Mouse (Mus musculus) limb, embryonic 15.5 days (tissue): ENCODE measurements around the gene Mrap. TPM values are rescaled to one million over a fixed set of nuclear protein-coding genes. Genes with fewer than 3 reads are reported as not detected.
A peak's percentile ranks its signal among the peaks of the same experiment; 100 is the strongest.

Experiments used
- ATAC-seq: fragments of 200-750 bp; cut with Nextera tagmentation; 2 replicates; pipeline ENCODE4 v1.8.0; 2017; ENCODE audit warnings: low read depth, moderate TSS enrichment; ENCODE audit not compliant: insufficient number of reproducible peaks, low FRiP score, low TSS enrichment
- H3K27ac ChIP-seq: fragments of 300-500 bp; sonication (generic); 2 replicates; pipeline ENCODE4 v1.5.1; 2015; ENCODE audit warnings: moderate library complexity, mild to moderate bottlenecking, inconsistent platforms
- H3K27me3 ChIP-seq: fragments of 300-500 bp; sonication (generic); 2 replicates; pipeline ENCODE4 v1.6.1; 2015; ENCODE audit warnings: inconsistent platforms
- H3K36me3 ChIP-seq: fragments of 300-500 bp; sonication (generic); 2 replicates; pipeline ENCODE4 v1.6.1; 2015; ENCODE audit warnings: inconsistent platforms
- H3K4me1 ChIP-seq: fragments of 300-500 bp; sonication (generic); 2 replicates; pipeline ENCODE4 v1.6.1; 2015; ENCODE audit warnings: inconsistent platforms
- H3K4me2 ChIP-seq: fragments of 300-500 bp; sonication (generic); 2 replicates; pipeline ENCODE4 v1.6.1; 2015; ENCODE audit warnings: mild to moderate bottlenecking, inconsistent platforms
- H3K4me3 ChIP-seq: fragments of 300-500 bp; sonication (generic); 2 replicates; pipeline ENCODE4 v1.5.1; 2015; ENCODE audit warnings: mild to moderate bottlenecking, inconsistent platforms
- H3K9ac ChIP-seq: fragments of 300-500 bp; sonication (generic); 2 replicates; pipeline ENCODE4 v1.6.1; 2015; ENCODE audit warnings: inconsistent platforms
- H3K9me3 ChIP-seq: fragments of 300-500 bp; sonication (generic); 2 replicates; pipeline ENCODE4 v1.6.1; 2016; ENCODE audit warnings: inconsistent platforms
- WGBS: fragments of 180-500 bp; shearing (Covaris S2); methylation state at CpG from one replicate; pipeline ENCODE4 v1.1.7; 2015; 5-methylcytosine and 5-hydroxymethylcytosine counted together
- polyA plus RNA-seq: library from polyadenylated mRNA; unstranded; fragments of >200 nt; fragmentation: Nextera tagmentation; extraction: Ambion mirVana; gene quantifications from 2 replicates; pipeline ENCODE4 v1.2.1, GENCODE M21; 2015

Gene Mrap
- polyA plus RNA-seq, result 0.31 and 0.84 TPM in 2 replicates

DNA sequence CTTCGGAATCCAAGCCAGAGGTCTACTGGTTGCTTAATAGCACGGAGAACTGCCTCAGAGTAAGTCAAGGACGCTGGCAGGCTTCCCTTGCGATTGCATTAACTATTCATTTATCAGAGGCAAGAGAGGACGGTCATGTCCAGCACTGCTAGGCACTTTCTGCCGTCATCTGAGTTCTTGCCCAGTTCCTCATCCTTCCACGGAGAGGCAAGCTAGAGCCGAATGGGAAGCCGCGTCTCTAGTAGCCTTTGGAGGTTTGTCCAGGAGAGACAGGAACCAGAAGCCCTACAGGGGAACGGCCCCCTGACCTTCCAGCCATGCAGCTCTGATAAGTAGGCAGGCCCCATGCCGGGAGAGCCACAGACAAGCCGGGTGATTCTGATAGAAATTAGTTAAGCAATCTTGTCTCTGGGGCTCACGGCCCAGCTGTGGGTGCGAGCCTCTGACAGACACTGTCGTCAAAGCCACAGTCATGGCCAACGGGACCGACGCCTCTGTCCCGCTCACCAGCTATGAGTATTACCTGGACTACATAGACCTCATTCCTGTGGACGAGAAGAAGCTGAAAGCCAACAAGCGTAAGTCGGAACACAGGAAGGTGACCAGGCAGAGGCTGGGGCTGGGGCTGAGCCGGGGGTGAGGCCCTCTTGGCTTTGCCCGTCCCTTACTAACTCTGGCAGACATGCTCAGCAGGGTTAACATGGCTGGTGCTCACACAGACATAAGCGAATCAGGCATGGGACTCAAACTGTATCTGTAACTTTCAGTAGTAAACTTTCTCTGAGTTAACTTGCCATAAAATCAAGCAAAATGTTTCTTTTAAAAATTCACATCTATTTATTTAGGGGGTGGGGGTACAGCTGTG is at the start of gene Mrap:
Gene Mrap, plus strand, starts transcription at position 116 of the 865 bp plus-strand sequence.
- no peak within 1 kb of the TSS for H3K9ac ChIP-seq
- no peaks in the 10 kb centered on the region for H3K4me1 ChIP-seq
- WGBS, result 82% methylated on average over 26 of the region's 26 CpGs
- ATAC-seq, result no peak
- no peak within 1 kb of the TSS for H3K4me3 ChIP-seq
- no peaks in the 10 kb centered on the region for H3K9me3 ChIP-seq
- no peaks in the 10 kb centered on the region for H3K36me3 ChIP-seq
- no peaks in the 10 kb centered on the region for H3K27me3 ChIP-seq
- H3K27ac ChIP-seq, result no peak within 1 kb of the TSS
- H3K4me2 ChIP-seq, result no peak within 1 kb of the TSS

DNA sequence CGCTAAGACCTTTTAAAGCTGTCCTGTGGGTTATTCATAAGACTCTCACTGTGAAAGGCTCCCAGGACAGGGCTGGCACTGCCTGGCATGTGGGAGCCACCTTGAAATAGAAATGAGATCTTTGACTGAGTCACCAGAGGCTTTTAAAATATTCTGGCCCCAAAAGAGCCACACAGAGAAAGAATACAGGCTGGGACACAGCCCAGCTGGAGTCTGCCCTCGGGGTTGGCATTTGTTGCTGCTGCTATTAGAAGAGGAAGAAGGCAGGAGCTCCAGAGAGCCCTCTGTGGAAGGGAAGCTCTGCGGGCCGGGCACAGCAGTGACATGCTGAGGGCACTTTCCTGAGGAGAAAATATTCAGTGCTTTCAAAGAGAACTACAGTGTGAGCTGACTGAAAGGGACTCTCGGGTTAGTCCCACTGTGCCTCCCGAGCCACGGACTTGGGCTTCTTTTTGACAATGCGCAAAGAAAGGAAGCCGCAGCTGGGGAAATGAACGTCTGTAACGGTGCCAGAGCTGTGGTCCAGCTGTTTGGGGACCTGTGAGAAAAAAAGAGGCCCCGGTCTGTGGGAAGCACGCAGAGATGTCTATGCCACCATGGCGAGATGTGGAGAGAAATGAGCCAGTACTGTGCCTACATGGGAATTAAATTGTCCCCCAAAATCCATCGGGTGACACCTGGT is 45.2 kb upstream of the Mrap start:
- Histone ChIP-seq H3K27ac (no peak overlapping the region), H3K4me2 (no peak overlapping the region), H3K27me3 (no peaks in the 10 kb centered on the region), H3K4me1 (no peaks in the 10 kb centered on the region), H3K9me3 (no peaks in the 10 kb centered on the region), H3K4me3 (no peak overlapping the region), H3K9ac (no peak overlapping the region), H3K36me3 (no peaks in the 10 kb centered on the region)
- 70% methylated on average over 15 of the region's 15 CpGs for WGBS
- ATAC-seq, result no peak

DNA sequence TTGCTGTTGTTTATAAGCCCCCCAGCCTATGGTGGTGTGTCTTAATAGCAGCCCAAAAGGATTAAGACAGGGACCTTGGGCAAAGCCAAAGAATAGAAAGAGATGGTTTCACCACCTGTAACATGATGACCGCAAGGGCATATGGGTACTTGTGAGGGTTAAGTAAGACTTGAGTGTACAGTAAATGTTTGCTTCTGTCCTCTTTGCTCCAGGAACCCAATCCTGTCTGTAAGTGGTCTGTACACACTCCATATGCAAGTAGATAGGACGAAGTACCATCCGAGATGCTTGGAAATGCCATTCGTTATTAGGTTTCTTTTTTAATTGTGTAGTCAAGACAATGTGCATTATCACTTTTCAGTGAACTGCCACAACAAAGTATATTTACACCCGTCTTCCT is 44.4 kb upstream of the Mrap start:
- Histone ChIP-seq H3K27me3 (no peaks in the 10 kb centered on the region), H3K4me2 (no peak overlapping the region), H3K9me3 (no peaks in the 10 kb centered on the region), H3K9ac (no peak overlapping the region), H3K4me1 (no peaks in the 10 kb centered on the region), H3K36me3 (no peaks in the 10 kb centered on the region), H3K27ac (no peak overlapping the region), H3K4me3 (no peak overlapping the region)
- 92% methylated on average over 5 of the region's 5 CpGs for WGBS
- ATAC-seq, result no peak

DNA sequence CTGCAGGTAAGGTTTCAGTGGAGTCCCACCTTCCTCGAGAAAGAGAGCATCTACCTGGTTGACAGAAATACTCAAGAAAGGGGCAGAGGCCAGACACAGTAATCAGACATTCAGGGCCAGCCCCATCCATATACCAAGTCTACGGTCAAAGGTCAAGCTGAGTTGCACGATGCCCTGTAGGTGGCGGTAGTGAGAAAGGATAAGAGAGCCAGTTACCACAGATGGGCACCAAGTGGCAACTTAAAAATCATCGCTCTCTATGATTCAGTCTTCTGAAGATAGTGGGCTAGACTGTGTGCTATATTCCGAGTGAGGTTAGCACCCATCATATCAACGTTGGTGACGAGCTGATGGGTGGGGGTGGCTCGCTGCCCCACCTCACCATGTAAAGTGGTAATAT is 43.3 kb upstream of the Mrap start:
- H3K27ac ChIP-seq, result no peak overlapping the region
- ATAC-seq, result no peak
- 68% methylated on average over 9 of the region's 9 CpGs for WGBS
- no peaks in the 10 kb centered on the region for H3K9me3 ChIP-seq
- no peaks in the 10 kb centered on the region for H3K36me3 ChIP-seq
- no peak overlapping the region for H3K4me2 ChIP-seq
- H3K27me3 ChIP-seq, result no peaks in the 10 kb centered on the region
- H3K9ac ChIP-seq, result no peak overlapping the region
- H3K4me1 ChIP-seq, result no peaks in the 10 kb centered on the region
- H3K4me3 ChIP-seq, result no peak overlapping the region

DNA sequence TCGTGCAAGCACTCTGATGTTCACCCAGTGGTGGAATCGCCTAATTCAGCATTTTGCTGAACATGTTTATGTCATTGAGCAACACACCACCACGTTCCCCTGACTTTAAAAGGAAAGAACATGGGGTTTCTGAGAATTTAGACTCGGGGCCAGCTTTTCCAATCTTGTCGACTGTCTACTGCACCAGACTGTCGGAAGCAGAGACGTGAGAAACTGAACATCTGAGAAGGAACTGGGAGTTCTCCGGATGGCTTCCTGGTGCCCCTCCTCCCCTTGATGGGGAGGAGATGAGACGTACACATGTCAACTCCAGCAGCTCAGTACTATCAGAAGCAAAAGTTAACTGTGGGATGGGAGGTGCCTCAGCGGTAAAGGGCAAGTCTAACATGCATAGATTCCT is 42.9 kb upstream of the Mrap start:
- WGBS, result 71% methylated on average over 10 of the region's 10 CpGs
- Histone ChIP-seq H3K4me2 (no peak overlapping the region), H3K9me3 (no peaks in the 10 kb centered on the region), H3K27ac (no peak overlapping the region), H3K36me3 (no peaks in the 10 kb centered on the region), H3K9ac (no peak overlapping the region), H3K27me3 (no peaks in the 10 kb centered on the region), H3K4me1 (no peaks in the 10 kb centered on the region), H3K4me3 (no peak overlapping the region)
- ATAC-seq, result no peak

DNA sequence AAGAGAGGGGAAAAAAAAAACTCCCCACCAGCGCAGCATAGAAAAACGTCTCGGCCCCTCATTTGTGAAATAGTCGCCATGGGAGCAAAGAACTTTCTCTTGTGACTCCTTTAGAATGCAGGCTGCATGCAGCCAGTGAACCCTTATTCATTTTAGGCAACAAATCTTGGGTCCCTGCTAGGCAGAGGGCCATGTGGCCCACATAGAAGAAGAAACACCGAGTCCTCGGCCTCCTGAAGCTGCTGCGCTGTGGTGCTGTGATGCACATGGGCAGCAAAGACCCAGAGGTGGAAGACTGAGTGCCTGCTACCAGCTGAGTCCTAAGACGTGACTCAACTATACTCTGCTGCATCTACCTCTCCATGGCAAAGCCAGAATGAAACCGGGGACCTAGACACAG is 41.7 kb upstream of the Mrap start:
- Histone ChIP-seq H3K27ac (no peak overlapping the region), H3K4me1 (no peaks in the 10 kb centered on the region), H3K4me2 (no peak overlapping the region), H3K4me3 (no peak overlapping the region), H3K9me3 (no peaks in the 10 kb centered on the region), H3K9ac (no peak overlapping the region), H3K36me3 (no peaks in the 10 kb centered on the region), H3K27me3 (no peaks in the 10 kb centered on the region)
- WGBS, result 84% methylated on average over 9 of the region's 9 CpGs
- ATAC-seq, result no peak

DNA sequence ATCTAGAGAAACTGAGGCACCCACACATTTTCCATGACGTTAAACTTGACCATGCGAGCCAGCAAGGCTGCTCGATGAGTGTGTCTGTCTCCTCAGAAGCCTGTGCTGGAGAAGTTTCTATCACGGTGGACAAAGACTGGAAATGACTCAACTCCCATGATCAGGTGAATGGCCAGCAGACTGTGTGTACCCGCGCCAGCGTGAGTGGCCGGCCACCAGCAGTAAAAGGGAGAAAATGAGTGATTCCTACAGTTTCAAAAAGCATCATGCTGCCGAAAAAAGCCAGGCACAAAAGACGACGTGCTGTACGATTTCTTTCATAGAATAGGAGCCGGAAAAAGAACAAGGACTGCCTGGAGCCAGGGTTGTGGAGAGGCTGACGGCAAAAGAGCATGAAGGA is 38.6 kb upstream of the Mrap start:
- 72% methylated on average over 14 of the region's 14 CpGs for WGBS

DNA sequence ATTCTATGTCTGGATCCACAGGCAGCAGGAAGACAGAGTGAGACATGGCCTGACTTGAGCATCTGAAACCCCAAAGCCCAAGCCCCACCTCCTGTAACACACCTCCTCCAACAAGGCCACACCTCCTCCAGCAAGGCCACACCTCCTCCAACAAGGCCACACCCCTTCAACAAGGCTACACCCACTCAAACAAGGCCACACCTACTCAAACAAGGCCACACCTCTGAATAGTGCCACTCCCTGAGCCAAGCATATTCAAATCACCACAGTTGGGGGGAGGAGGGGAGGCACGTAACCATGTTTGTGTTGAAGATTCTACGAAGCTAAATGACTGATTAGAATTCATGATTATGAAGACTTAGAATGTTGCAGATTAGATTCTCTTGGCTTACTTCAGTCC is 36.5 kb upstream of the Mrap start:
- WGBS, result 92% methylated on average over 2 of the region's 2 CpGs
- no peaks in the 10 kb centered on the region for H3K27me3 ChIP-seq
- no peak overlapping the region for H3K4me2 ChIP-seq

More for the DNA sequence above, 38.6 kb upstream of the Mrap start:
- no peaks in the 10 kb centered on the region for H3K4me1 ChIP-seq
- no peak overlapping the region for H3K4me2 ChIP-seq
- no peak for ATAC-seq
- H3K4me3 ChIP-seq, result no peak overlapping the region
- no peaks in the 10 kb centered on the region for H3K36me3 ChIP-seq
- H3K9me3 ChIP-seq, result no peaks in the 10 kb centered on the region
- no peaks in the 10 kb centered on the region for H3K27me3 ChIP-seq
- no peak overlapping the region for H3K27ac ChIP-seq
- no peak overlapping the region for H3K9ac ChIP-seq

DNA sequence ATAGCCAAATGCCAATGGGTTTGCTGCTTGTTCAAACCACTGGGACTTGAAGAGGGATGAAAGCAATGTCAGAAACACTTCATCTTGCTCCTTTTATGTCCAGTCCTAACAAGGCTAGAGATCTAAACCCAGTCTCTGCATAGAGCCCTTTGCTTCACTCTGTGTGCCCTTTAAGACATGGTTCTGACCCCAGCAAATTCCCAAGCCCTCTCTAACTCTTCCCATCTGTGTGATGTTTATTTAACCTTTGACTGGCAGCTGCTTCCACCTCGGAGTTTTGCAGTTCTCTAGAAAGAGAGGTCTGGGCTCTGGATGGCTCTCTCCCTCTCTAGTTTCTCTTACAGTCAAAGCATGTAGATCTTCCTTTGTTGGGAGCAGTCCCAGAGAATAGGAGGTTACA is 34.4 kb upstream of the Mrap start:
- 2% methylated on average over 1 of the region's 1 CpGs for WGBS
- no peaks in the 10 kb centered on the region for H3K4me1 ChIP-seq
- H3K27ac ChIP-seq, result no peak overlapping the region
- no peak for ATAC-seq
- no peak overlapping the region for H3K4me3 ChIP-seq
- no peaks in the 10 kb centered on the region for H3K36me3 ChIP-seq
- no peaks in the 10 kb centered on the region for H3K9me3 ChIP-seq
- no peak overlapping the region for H3K9ac ChIP-seq
- H3K4me2 ChIP-seq, result no peak overlapping the region
- H3K27me3 ChIP-seq, result no peaks in the 10 kb centered on the region

More for the DNA sequence above, 36.5 kb upstream of the Mrap start:
- Histone ChIP-seq H3K9me3 (no peaks in the 10 kb centered on the region), H3K36me3 (no peaks in the 10 kb centered on the region), H3K4me3 (no peak overlapping the region), H3K4me1 (no peaks in the 10 kb centered on the region), H3K9ac (no peak overlapping the region), H3K27ac (no peak overlapping the region)
- ATAC-seq, result no peak

DNA sequence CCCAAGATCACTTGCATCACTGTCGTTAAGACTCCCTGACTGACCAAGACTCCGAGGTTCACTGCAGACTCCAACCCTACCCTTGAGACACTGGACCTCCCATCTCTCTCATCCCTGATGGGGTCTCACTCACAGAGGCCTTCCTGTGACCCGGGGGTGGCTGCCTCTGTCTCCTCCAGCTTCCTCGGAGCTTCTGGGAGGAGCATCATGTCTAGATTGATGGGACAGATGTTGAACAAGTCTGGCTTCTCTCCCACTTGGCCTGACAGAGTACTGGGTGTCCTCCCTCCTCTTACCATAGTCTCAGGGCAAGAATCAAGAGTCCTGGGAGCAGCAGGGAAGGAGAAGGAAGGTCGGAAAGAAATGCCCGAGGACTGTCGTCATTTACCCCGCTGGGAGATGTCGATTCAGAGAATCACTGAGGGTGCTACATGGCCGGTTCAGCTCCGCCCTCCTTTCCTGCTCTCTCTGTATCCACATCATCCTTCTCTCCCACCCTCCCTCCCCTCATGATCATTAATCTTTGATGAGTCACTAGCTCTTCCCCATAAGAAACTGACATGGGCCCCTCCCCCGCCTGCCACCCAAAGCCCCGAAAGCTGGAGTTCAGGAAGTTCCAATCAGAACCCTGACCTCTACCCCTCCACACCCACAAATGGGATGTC is 33.7 kb upstream of the Mrap start:
- H3K9me3 ChIP-seq, result no peaks in the 10 kb centered on the region
- H3K36me3 ChIP-seq, result no peaks in the 10 kb centered on the region
- H3K27ac ChIP-seq, result no peak overlapping the region
- no peak overlapping the region for H3K4me3 ChIP-seq
- WGBS, result 57% methylated on average over 13 of the region's 13 CpGs
- no peaks in the 10 kb centered on the region for H3K27me3 ChIP-seq
- no peak overlapping the region for H3K9ac ChIP-seq
- H3K4me2 ChIP-seq, result no peak overlapping the region
- no peak for ATAC-seq
- no peaks in the 10 kb centered on the region for H3K4me1 ChIP-seq

DNA sequence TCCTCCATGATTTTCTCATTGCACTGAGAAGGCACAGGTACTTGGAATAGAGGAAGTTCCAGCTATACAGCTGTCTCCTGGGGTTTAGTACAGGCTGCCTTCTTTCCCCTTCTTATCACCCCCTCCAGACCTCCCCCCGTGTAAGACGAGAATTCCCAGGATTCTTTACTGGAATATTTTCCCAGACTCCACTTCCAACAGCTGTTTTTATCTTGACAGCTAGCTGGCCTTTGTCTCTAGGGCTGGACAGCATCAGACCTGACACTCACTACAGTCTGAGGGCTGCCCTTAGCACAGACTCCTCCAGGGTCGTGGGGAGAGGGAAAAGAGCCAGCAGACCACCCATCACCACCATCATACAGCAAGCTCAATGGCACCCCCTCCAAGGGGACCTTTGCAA is 31.7 kb upstream of the Mrap start:
- 0 out of 2 replicates have a peak, but pooled peaks cover 10% of the 10 kb centered on the region for H3K4me1 ChIP-seq
- no peak overlapping the region for H3K27ac ChIP-seq
- WGBS, result 6% methylated on average over 3 of the region's 3 CpGs
- ATAC-seq, result no peak
- H3K9ac ChIP-seq, result no peak overlapping the region
- no peaks in the 10 kb centered on the region for H3K36me3 ChIP-seq
- no peaks in the 10 kb centered on the region for H3K9me3 ChIP-seq
- H3K4me3 ChIP-seq, result no peak overlapping the region
- H3K27me3 ChIP-seq, result no peaks in the 10 kb centered on the region
- no peak overlapping the region for H3K4me2 ChIP-seq

DNA sequence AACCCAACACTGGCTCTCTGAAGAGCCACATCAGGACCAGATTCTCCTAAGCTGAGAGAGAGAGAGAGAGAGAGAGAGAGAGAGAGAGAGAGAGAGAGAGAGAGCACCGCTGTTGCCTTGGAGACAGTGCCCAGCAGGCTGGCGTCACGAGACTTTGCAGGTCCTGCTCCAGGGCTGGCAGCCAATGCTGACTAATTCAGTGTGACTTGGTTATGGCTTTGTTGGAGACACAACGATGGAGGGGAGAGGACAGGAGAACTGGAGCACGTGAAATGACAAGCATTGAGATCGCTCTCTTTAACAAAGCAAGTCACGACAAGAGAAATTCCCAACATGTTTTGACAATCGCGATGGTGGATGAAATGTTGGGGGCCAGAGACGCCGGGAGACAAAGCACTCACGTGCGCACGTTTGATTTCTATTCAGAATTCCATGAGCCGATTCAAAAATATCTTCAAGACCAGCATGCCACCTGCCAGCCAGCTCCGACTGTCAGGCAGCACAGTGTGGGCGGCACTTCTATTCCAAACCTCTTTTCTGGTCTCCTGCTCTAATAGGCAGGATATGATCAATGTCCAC is 28.2 kb upstream of the Mrap start:
- WGBS, result 45% methylated on average over 17 of the region's 17 CpGs
- no peaks in the 10 kb centered on the region for H3K27me3 ChIP-seq
- H3K9ac ChIP-seq, result no peak overlapping the region
- ATAC-seq, result no peak
- H3K4me3 ChIP-seq, result no peak overlapping the region
- H3K9me3 ChIP-seq, result no peaks in the 10 kb centered on the region
- peaks cover 24% of the 10 kb centered on the region for H3K4me1 ChIP-seq
- H3K4me2 ChIP-seq, result peak overlapping the region; percentile 26; the same call in 1 of the 2 replicates
- H3K36me3 ChIP-seq, result no peaks in the 10 kb centered on the region
- H3K27ac ChIP-seq, result no peak overlapping the region
